Mouse (Mus musculus) T-helper 1 cell (primary cell): Measurements from ENCODE around the gene Gm13698.
"Not testable (repeated sequence)": the region's sequence is repeated elsewhere in the genome, so short reads cannot be mapped to it uniquely, and the experiment has no call there.

Source experiments
- in situ Hi-C: fragments of 300-600 bp; cut with MboI, MseI; formaldehyde crosslinking; loops from one replicate; pipeline ENCODE4 v1.15.1; 2025; ENCODE audit warnings: high pct_unique_total_duplicates

Gene Gm13698

GRCm38 (mm10) chr2:83955393-83955792, at the start of gene Gm13698:
Gene Gm13698, plus strand, starts transcription at chr2:83955693.
- in situ Hi-C loops, result loop anchor here (25.0 kb wide), 1 partner anchor 682 kb away; no protein-coding TSS in a partner anchor

DNA sequence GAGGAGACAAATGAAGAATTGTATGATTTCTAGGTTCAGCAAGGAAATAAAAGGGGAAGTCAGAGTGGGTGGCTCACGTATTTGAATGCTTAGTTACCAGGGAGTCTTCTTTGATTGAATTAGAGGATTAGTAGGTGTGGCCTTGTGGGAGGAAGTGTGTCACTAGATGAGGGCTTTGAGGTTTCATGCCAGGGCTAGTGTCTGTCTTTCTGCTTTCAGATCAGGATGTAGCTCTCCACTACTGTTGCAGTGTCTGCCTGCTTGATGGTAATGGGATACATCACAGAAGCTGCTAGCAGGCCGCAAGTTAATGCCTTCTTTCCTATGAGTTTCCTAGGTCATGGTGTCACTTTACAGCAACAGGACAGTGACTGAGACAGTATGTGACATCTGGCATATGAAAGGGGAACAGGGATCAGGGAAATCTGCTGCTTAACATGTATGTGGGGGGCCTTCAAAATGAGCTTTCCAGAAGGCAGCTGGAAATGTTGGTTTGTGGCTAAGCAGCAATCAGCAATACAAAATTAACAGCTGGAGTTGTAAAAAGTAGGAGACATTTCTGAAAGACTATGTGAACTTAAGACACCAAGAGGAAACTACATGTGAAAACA, 25.9 kb upstream of the Gm13698 start:
- in situ Hi-C loops, result no loop called here

GRCm38 (mm10) chr2:83940931-83941361, 14.5 kb upstream of the Gm13698 start, which contains the start of gene Zswim2:
Gene Zswim2, minus strand, starts transcription at chr2:83941228.
- in situ Hi-C loops, result loop anchor here (5.0 kb wide), 1 partner anchor 36 kb away; the partner anchor contains the start of gene Gm13694

- in situ Hi-C loops, result loop anchor here (5.0 kb wide), 1 partner anchor 36 kb away; the partner anchor contains the start of gene Gm13694
Measured at GRCm38 (mm10) chr2:83941378-83941777, 14.1 kb upstream of the Gm13698 start.

GRCm38 (mm10) chr2:83941792-83942191, 13.7 kb upstream of the Gm13698 start:
- in situ Hi-C loops, result loop anchor here (5.0 kb wide), 1 partner anchor 36 kb away; the partner anchor contains the start of gene Gm13694

- in situ Hi-C loops, result loop anchor here (25.0 kb wide), 1 partner anchor 676 kb away; no protein-coding TSS in a partner anchor
Measured at GRCm38 (mm10) chr2:83961203-83961602, 5.7 kb downstream of the Gm13698 start, which contains the start of gene Gm13693. Gene Gm13693, plus strand, starts transcription at chr2:83961503.

GRCm38 (mm10) chr2:83967013-83967412, 11.5 kb downstream of the Gm13698 start, which contains the start of gene Gm13695:
Gene Gm13695, plus strand, starts transcription at chr2:83967313.
- in situ Hi-C loops, result loop anchor here (5.0 to 25.0 kb wide), 2 partner anchors 45 to 670 kb away; no protein-coding TSS in a partner anchor

DNA sequence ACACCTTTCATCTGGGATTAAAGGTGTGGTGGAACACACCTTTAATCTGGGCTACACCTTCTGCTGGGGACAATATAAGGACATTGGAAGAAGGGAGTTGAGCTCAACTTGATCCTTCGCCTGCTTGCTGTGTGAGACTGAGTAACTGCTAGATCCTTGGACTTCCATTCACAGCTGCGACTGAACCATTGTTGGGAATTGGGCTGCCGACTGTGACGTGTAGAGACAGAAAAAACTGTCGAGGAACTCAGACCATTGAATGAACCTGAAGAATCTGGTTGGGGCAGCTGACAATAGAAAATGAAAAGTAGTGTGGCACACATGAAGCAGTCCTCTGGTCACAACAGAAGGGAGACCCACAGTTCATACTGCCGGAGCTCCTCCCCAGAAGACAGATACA, 17.3 kb downstream of the Gm13698 start, which contains the start of gene Gm13696:
Gene Gm13696 (plus strand): TSS at position 301 of the 400 bp plus-strand sequence.
- in situ Hi-C loops, result loop anchor here (25.0 kb wide), 1 partner anchor 664 kb away; no protein-coding TSS in a partner anchor

GRCm38 (mm10) chr2:83978633-83979032, 23.1 kb downstream of the Gm13698 start, which contains the start of gene Gm13694:
Gene Gm13694, plus strand, starts transcription at chr2:83978933.
- in situ Hi-C loops, result loop anchor here (5.0 kb wide), 1 partner anchor 36 kb away; the partner anchor contains the start of gene Zswim2

DNA sequence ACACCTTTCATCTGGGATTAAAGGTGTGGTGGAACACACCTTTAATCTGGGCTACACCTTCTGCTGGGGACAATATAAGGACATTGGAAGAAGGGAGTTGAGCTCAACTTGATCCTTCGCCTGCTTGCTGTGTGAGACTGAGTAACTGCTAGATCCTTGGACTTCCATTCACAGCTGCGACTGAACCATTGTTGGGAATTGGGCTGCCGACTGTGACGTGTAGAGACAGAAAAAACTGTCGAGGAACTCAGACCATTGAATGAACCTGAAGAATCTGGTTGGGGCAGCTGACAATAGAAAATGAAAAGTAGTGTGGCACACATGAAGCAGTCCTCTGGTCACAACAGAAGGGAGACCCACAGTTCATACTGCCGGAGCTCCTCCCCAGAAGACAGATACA, 28.9 kb downstream of the Gm13698 start, which contains the start of gene Gm13697:
Gene Gm13697 (plus strand): TSS at position 301 of the 400 bp plus-strand sequence.
- in situ Hi-C loops, result not testable (repeated sequence)

GRCm38 (mm10) chr2:83990253-83990652, 34.8 kb downstream of the Gm13698 start, which contains the start of gene Gm13691:
Gene Gm13691, plus strand, starts transcription at chr2:83990553.
- in situ Hi-C loops, result not testable (repeated sequence)

- in situ Hi-C loops, result not testable (repeated sequence)
Measured at GRCm38 (mm10) chr2:83993639-83994255, 38.3 kb downstream of the Gm13698 start.

GRCm38 (mm10) chr2:83994526-83994925, 39.0 kb downstream of the Gm13698 start:
- in situ Hi-C loops, result not testable (repeated sequence)
